Mouse (Mus musculus): Measurements from ENCODE around the gene Sgpp2.

DNA sequence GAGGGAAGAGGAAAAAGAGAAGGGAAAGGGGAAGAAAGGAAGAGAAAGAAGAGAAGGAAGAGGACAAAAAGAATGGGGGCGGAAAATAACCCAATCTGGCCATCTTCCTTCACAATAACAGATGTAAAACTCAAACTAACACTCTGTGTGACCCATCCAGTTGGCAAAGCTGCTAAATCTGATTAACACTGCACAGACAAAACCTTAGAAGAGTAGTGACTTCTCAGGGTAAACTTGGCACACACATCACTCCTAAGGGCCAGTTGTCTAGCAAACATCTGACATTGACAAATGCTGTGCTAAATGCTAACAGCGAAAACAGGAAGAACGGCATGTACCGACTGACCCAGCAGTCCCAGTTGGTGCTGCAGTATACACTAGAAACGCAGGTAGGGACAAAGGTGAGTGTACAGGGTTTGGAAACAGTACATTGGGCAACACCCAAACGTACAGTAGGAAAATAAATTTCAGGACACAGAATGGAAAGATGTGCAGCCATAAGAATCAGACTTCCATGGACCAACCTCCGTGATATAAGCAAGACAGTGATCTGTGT, 10.4 kb upstream of the Sgpp2 start:
- TF ChIP-seq CTCF (IDR thresholded peaks at IDR 0.05; ENCODE audit: low read depth, low read length): no peak
- TF ChIP-seq TAL1 (conservative IDR thresholded peaks at IDR 0.05; ENCODE audit: low read depth, low read length): no peak
- TF ChIP-seq POLR2AphosphoS5 (IDR thresholded peaks at IDR 0.05; ENCODE audit: insufficient replicate concordance, low read depth, low read length): no peak

All from G1E (cell line).